Mouse (Mus musculus): ENCODE data around the gene Afmid. TPM values are rescaled to one million over a fixed set of nuclear protein-coding genes. Genes with fewer than 3 reads are reported as not detected.

Afmid gene
- total RNA-seq, 2 experiments from 2014 or later: 5.4 to 7.2 TPM

Other genes with a start within 250 kb of the Afmid start
- 10 to 100 TPM; 47.7 to 65.3 TPM for gene Tnrc6c, start 171.6 kb upstream of the Afmid start, total RNA-seq (2021)
- under 1 TPM; 0.62 to 0.68 TPM for gene Tmc8, start 43.8 kb upstream of the Afmid start, total RNA-seq (2021)
- 1 to 10 TPM; 4.5 to 8.9 TPM for gene Tmc6, start 43.7 kb upstream of the Afmid start, total RNA-seq (2021)
- gene 6030468B19Rik, start 28.3 kb upstream of the Afmid start, total RNA-seq (2021): not detected
- gene Gm20708, start 16.3 kb upstream of the Afmid start, total RNA-seq (2021): 1 to 10 TPM; 1.4 to 2.2 TPM
- gene Syngr2, start 16.3 kb upstream of the Afmid start, total RNA-seq (2021): 10 to 100 TPM; 10.1 to 10.2 TPM
- gene Tk1, start 168 bp downstream of the Afmid start, total RNA-seq (2021): 1 to 10 TPM in 1 of 2 experiments, under 1 TPM in 1; 0.39 to 1.3 TPM
- 1 to 10 TPM in 1 of 2 experiments, under 1 TPM in 1; 0.66 to 1.5 TPM for gene Birc5, start 23.3 kb downstream of the Afmid start, total RNA-seq (2021)
- not detected for gene Tmem235, start 34.8 kb downstream of the Afmid start, total RNA-seq (2021)
- 1 to 10 TPM; 3.4 to 7.2 TPM for gene Tha1, start 47.6 kb downstream of the Afmid start, total RNA-seq (2021)
- gene Socs3, start 144.1 kb downstream of the Afmid start, total RNA-seq (2021): 1 to 10 TPM; 2.8 to 5.0 TPM
- gene Pgs1, start 160.4 kb downstream of the Afmid start, total RNA-seq (2021): 10 to 100 TPM; 82.8 to 86.3 TPM

All from left cerebral cortex, postnatal 36 days (tissue).